Mouse (Mus musculus): ENCODE data around the gene Hykk.

Hykk gene

GRCm38 (mm10) chr9:54981291-54982191 is 64.5 kb downstream of the Hykk start:
- peak; percentile 64 for DNase-seq

- no peak for DNase-seq
Measured at GRCm38 (mm10) chr9:54982401-54982800, 65.3 kb downstream of the Hykk start.

- no peak for DNase-seq
Measured at GRCm38 (mm10) chr9:54990362-54990761, 73.3 kb downstream of the Hykk start.

- no peak for DNase-seq
Measured at GRCm38 (mm10) chr9:54994381-54994780, 77.3 kb downstream of the Hykk start.

- DNase-seq: no peak
Measured at GRCm38 (mm10) chr9:54995645-54996044, 78.6 kb downstream of the Hykk start.
